Mouse (Mus musculus): ENCODE results near the gene Stab2. TPM values are rescaled to one million over a fixed set of nuclear protein-coding genes. Genes with fewer than 3 reads are reported as not detected.

Stab2 gene
- total RNA-seq, 2 experiments from 2014 or later = 0.25 to 1.9 TPM

DNA sequence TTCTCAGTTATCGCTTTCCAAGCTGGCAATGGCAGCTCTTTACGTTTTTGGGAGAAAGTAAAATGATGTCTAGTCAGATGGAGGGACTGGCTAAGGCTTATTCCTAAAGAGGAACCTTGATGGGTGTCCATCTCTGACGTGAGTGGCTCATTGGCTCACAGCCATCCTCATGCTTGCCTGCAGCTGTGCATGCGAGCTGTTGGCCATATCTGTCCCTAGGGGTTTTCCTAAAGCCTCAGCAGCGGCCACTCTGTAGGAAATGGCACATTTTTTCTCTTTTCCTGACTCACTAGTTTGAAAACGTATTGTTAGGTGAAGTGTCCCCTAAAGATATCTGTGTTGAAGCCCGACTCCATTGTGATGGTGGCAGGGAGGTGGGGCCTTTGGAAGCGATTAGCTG is 18.0 kb downstream of the Stab2 start:
- DNase-seq = no peak

DNA sequence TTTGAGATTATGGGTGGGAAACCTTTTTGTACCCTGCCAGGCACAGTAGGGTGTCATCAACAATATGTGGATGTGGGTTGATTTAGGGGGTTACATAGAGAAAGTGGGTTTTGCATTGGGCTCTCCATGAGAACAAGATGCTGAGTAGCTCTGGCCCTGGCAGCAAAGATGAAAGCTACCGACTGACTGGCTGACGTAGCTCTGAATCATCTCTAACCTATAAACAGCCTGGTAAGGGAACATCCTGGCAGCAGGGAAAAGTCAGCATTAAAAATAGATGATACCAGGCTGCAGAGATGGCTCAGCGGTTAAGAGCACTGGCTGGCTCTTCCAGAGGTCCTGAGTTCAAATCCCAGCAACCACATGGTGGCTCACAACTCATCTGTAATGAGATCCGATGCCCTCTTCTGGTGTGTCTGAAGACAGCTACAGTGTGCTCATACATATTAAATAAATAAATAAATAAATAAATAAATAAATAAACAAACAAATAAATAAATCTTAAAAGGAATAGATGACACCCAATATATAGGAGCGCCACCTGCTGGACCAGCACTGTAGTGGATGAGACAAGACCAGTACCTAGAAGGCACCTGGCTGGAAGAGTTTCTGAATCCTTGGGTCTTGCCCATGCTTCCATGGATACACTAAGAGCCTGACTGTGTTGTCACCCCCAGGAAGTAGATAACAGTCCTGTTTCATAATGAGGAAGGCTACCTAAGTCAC is 31.7 kb downstream of the Stab2 start:
- peak; percentile 4 to 26 for DNase-seq

DNA sequence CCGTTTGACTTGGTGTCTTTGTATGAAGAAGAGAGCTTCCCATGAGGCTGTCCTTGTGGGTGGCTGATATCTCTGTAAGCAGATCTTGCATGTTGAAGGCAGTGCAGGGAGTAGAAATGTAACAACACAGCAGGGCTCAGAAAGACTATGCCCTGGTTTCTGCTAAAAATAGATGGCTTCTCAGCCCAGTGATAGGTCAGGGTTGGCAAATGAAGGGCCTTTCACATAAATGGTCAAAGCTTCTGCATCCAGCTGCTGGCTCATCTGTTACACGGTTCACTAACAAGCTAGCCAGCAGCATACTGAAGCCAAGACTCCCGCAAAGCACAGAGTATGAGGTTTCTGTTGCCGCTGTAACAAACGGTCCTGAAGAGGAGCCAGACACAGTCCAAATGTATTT is 34.5 kb downstream of the Stab2 start:
- peak; percentile 6 to 7 for DNase-seq

DNA sequence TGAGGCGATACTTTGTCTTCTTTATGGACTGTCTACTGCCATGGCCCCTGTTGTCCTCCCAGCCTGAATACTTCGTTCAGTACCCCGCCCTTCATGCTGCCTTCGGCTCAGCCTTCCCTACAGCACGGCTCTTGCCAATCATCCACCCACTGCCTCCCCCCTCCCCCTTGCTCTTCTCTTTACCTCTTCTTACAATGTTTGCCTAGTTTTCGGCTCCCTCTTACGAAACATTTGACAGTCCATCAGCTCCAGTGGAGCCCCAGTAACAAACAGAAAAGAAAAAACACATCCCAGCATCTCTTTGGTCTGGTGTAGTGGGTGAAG is 35.4 kb downstream of the Stab2 start:
- DNase-seq = no peak

DNA sequence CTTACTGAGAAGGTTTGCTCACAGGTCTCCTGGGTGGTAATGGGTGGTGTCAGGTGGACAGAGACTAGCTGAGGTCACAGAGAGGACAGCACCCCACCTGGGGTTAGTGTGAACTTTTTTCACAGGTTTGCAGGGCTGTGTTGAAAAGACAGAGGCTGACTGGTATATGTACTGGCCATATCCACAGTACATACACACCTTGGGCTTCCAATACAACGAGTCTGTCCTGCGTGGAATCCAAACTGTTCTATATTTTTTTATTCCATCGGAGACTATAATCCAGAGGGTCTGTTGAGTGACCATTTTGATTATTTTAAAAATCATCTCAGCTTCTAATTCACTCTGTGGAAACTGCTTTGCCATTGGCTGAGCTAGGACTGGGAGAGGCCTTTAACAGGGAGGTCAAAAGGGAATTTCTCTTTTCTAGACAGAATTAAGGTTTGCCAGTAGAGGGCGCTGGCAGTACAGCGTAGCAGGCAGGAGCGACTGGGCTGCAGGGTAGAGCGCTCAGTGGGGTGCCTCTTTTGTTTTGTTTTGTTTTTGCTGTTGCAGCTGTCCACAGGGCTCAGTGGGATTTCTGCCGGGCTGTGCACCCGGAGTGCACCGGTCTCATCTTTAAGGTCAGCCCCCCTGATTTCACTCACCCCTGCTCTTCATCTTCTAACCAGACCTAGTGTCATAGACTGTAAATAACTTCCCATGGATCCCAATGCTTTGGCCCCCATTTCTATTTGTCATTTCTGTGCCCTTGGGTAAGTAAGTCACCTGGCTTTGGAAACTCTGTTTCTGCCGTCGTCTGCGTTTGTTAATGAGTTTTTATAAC is 35.9 kb downstream of the Stab2 start:
- DNase-seq = peak; percentile 43 to 67

DNA sequence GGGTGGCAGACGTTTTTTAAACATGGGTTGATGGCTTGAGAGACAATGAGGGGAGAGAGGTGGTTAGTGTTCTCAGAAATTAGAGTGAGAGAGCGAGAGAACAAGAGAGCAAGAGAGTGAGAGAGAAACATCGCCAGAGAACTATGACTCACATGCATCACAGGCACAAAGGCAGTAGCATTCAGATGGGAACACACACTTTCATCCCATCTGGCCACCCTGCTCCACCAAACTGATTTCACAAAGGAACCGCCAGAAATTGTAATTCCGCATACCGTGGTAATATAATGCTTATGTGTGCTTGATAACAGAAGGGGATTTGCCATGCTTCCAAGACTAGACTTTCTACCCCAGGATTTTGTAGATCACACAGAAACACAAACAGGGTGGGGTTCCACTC is 38.5 kb downstream of the Stab2 start:
- DNase-seq = no peak

DNA sequence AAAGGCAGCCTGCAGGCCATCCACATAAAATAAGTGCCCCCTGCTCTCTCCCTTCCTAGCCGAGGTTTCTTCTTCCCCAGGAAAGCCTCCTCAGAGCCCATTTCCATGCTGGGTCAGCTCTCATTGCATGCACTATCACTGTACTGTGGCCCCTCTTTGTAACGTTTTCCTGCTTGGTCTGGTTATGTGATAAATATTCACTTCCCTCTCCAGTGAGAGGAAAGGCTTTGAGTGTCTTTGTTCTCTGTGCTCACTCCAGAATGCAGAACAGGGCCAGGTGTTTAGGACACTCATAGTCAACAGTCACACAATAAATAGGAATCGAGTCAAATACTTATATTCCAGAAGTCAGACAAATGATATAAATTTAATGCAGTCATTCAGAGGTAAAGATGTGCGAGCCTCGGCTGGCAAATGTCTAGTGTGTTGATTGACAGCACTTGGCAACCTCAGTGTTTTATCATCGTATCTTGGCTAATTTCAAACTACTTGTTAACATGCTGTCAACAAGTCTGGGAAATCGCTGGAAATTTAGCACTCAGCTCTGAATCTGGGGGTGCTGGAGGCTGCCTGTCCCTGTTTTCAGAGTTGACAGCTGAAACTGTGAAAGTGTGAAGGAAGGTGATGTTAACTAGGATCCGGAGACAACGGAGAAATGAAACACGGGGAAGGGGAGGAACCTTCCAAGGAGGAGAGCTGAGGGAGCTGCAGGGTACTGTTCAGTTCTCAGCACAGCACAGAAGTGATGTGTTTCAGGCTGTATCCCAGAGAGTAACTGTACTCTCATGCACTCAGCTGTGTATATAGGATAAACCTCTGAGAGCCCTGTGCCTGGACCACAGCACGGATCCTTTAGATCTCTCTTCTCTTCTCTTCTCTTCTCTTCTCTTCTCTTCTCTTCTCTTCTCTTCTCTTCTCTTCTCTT is 46.0 kb downstream of the Stab2 start:
- DNase-seq = no peak

DNA sequence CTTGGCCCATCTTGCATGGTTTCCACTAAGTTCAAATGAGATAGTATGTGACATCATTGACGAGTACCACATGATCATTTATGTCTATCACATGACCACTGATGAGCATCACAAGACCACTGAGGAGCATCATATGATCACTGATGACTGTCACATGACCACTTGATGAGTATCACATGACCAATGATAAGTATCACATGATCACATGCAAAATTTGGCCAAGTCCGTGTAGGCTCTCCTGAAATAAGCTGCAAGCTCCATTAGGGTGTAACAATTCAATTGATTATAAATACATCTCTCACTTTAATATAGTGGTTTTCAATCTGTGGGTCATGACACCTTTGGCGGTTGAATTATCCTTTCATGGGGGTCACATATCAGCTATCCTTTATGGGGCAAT is 52.5 kb downstream of the Stab2 start:
- no peak for DNase-seq

DNA sequence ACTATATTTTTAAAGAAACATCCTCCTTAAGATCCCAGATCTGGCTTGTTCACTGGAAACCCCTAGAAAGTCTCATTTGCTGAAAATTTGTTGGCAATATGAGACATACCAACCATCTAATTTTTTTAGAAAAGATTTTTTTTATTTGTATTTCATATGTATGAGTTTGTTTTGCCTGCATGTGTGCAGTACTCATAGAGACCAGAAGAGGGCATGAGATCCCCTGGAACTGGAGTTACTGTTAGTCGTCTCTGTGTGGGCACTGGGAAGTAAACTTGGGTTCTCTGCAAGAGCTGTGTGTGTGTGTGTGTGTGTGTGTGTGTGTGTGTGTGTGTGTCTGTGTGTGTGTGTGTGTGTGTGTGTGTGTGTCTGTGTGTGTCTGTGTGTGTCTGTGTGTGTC is 55.1 kb downstream of the Stab2 start:
- DNase-seq = no peak

DNA sequence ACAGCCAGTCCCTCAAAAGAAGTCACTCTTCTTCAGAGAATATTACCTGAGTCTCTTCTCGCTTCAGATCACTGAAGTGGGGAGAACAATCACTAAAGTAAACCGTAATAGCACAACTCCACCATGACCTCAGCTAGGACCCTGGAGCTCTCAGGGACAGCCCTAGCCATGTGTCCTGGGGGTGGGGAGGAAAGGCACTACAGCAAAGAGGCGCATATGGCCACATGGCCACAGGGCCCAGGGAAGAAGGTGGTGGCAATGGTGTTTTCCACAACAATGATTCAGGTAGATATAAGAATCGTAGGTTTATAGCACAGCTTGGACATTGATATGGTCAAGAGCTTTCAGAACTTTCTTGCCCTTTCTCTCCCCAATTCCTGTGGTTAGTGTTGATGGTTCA is 57.0 kb downstream of the Stab2 start:
- DNase-seq = no peak

DNA sequence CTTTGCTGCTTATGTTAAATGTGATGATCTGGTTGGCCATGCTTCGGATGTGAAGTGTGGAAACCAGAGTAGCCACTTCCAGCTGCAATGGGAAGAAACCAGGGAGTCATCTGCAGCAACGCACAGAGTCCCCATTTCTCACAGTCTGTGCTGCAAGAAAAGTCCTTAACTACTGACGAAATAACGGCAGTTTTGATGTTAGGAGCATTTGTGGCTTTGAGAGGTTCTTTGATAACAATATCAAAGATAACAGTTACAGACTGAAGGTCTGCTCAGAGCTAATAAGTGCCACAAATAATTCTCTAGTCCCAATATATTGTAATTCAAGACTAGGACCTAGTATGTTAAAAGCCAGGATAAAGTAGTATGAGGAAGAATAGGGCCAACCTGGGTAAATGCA is 57.9 kb downstream of the Stab2 start:
- DNase-seq = no peak

DNA sequence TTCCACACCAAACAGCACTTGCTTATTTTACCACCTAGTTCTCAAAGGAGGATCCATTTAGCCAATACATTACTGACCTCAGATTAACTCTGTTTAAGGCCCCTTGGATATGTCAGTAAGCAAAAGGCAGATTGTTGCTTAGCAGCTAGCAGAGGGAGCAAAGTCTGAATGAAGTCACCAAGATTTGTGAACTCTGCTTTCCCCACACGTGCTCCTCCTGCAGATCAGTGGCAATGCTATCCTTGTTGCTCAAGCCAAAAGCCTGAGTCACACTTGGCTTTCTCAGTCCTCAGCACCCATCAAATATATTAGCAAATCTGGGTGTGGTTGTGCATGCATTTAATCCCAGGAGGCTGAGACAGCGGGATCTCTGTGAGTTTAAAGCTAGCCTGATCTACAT is 60.3 kb downstream of the Stab2 start:
- DNase-seq = peak in 1 of 2 experiments; percentile 2

DNA sequence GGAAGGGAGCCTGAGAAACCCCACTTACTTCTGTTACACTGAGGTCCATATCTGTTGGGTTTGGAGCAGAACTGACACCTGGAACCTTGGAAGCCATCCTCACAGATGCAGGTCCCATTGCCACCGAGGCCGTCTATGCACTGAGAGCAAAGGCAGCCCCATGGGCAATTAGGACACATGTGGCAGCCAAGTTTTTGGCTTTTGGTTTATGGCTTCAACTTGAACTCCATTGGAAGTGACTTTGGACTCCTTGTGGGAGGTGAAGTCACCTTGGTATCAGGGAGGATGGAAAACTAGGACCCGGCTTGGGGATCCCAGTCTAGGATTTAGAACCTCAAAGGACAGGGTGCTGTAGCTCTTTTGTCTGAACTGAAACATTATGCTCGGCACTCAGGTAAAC is 67.2 kb downstream of the Stab2 start:
- no peak for DNase-seq

DNA sequence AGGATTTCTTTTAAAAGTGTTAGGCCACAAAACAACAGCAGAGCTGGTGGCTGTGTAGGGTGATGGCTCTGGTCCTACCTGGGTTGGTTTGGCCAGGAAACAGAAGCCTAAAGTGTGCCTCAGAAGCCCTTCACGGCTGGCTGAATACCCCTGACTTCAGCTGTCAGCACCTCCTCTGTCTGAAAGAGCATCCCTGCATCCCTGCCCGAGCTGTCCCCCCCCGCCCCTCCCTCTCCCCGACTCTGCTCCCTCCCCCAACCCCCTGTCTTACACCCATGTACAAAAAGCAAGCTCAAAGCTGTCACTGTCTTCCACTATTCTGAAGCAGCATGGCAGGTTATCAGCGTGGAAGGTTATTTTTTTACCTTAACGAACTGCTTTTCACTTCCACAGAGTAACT is 73.4 kb downstream of the Stab2 start:
- DNase-seq = no peak

DNA sequence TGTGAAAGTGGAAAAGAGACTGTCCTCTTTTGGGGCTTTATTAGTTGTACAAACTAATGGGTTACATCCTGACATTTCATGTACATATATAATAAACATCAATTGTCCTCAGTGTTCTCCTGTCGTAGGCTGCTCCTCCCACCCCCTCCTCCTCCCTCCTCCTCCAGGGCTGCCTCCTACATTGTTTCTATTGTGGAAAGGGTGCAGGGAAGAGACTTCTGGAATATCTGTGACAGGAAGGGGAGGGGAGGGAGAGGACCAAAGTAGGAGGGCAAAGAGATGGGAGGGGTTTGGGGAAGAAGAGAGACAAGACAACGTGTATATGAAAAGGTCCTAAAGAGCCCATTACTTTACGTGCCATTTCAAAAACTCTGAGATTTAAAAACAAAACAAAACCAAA is 73.9 kb downstream of the Stab2 start:
- no peak for DNase-seq

DNA sequence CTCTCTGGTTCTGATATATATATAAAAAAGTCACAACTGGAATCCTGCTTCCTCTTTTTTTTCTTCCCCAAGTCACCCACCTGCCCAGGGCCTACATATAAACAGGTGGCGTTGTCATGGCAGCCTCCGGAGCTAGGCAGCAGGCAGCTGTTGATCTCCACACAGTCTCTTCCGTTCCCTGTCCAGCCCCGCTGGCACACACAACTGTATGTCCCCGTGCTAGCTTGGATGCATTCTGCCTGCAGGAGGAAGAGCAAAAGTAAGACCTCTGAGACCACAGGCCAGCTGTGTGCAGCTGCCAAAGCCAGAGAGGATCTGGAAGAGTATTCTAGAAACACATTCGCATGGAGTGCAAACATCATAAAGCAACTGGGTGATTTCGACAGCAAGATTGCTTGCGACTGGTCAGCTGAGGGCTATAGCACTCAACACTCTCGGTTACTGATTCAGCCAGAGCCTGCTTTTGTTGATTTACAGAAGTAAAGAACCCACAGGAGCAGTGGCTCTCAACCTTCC is 74.6 kb downstream of the Stab2 start:
- DNase-seq = peak; percentile 22 to 53

DNA sequence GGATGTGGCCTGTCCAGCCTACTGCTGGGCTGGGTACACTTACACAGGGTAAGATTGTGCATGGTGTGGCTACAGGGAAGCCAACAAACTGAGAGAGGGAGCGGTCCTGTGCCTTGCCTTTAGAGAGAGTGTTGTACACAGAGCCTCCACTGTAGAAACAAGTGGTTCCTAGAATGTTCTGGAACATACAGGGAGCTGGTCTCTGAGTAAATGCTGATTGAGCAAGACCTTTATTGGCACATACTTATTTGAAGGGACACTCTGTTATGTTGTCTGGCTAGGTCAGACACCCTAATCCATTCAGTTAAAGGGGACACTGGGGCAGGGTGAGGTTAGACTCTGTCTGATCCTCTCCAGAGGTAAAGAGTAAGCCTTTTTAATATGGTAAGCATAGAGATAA is 84.2 kb downstream of the Stab2 start:
- no peak for DNase-seq

DNA sequence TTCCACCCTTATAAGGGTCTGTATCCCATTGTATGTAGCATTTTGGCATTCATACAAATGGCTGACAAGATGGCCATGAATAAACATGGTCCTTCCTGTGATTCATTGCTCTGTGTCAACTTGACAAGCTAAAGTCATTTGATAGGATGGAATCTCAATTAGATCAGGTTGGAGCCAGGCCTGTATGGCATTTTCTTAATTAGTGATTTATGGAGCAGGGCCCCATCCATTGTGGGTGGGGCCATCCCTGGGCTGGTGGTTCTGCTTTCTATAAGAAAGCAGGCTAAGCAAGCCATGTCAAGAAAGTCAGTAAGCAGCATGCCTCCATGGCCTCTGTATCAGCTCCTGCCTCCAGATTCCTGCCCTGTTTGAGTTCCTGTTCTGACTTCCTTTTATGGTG is 92.2 kb downstream of the Stab2 start:
- DNase-seq = no peak

DNA sequence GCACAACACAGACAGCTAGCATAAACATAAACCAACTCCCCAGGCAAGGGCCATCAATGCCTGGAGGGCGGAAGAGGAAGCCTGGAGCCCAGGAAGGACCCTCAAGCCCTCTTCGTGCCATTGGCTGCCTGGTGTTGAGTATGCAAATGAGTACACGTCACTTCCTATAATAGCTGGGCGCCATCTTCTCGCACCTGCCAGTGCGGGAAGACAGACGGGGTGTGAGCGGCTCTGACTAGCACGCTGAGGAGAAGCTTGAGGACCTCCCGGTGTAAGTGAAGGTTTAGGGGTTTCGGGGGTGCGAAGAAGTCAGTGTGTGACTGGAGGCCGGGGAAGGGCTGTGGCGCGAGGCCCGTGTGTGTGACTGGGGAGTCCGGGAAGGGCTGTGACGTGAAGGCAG is 99.3 kb downstream of the Stab2 start:
- no peak for DNase-seq

DNA sequence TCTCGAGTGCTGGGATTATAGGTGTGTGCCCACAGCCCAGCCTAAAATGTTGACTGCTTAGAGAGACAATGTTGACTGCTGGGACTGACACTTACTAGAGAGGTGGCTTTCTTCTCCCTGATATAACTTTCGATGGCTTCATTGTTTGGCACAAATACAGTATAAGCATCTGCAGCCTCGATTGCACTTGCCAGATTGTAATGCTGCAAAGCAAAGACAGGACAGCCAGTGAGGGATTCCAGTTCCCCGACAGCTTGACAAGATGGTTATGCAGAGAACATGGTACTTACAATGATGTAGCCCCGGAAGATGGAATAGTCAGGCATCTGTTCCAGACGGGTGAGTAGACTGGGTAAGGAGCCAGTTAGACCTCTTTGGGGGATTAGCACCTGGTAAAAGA is 100.8 kb downstream of the Stab2 start:
- no peak for DNase-seq

DNA sequence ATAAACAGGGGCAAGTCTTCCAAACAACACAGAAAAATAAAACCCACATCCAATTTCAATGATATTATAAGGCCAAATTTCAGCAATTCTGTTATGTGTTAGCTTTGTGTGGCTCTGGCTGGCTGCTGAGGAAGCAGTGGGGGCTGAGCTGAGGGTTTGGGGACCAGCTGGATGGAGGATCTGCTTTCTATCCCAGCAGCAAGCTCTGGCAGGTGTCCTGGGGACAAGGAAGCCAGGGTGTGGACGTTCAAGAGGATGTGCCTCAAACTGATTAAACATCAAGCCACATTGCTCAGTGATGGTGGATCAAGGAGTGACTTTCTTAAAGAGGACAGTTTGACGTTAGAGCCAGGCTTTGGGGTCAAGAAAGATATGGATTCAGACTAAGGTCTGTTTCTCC is 112.3 kb downstream of the Stab2 start:
- DNase-seq = no peak

DNA sequence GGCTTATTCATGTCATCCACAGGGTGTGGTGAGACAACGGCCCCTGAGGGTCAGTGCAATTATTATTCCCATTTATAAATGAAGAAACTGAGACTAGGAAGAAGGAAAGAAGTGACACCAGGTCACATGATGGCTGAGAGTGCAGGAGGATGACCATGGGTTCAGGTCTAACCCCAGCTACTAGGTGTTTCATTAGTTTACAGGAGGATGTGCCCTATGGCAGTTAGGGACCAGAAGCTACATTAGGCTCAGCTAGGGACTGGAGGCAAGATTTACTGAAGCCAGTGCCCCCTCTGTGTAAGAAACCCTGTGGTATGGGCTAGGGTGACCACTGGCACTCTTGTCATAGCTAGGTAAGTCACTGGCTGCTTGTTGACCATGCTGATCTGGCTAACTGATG is 116.8 kb downstream of the Stab2 start:
- no peak for DNase-seq

All from heart, adult 18-20 months (tissue).